Mouse (Mus musculus): Measurements from ENCODE around the gene Arrb2. TPM values are rescaled to one million over a fixed set of nuclear protein-coding genes. Genes with fewer than 3 reads are reported as not detected.
A peak's percentile ranks its signal among the peaks of the same experiment; 100 is the strongest.

Gene Arrb2
- 21.9 and 30.3 TPM in 2 replicates for polyA plus RNA-seq (2014; fragmentation: Nextera tagmentation; extraction: Ambion mirVana)

- H3K4me3 ChIP-seq (ENCODE audit: low read depth, low read length): peak within 1 kb of the TSS; percentile 65
- peaks cover 4% of the 10 kb centered on the region; the same call in 1 of the 2 replicates for H3K36me3 ChIP-seq (ENCODE audit: control insufficient read depth, insufficient read depth, low read length)
- H3K27ac ChIP-seq (replicated peaks; ENCODE audit: low read depth, low read length): peak within 1 kb of the TSS; percentile 50; the same call in 1 of the 2 replicates
- H3K9me3 ChIP-seq (ENCODE audit: control insufficient read depth, low read length): no peaks in the 10 kb centered on the region
- DNase-seq (ENCODE audit: low spot score): peak; percentile 99
- ATAC-seq (ENCODE audit: insufficient number of reproducible peaks, low FRiP score, low TSS enrichment, low read depth): peak; percentile 91
- under 1% methylated on average over 70 of the region's 75 CpGs for WGBS
- peaks cover 10% of the 10 kb centered on the region for H3K4me1 ChIP-seq (ENCODE audit: control insufficient read depth, insufficient read depth, low read length)
- H3K27me3 ChIP-seq (ENCODE audit: control insufficient read depth, insufficient read depth, low read length): no peaks in the 10 kb centered on the region
- peak within 1 kb of the TSS; percentile 68 for H3K9ac ChIP-seq (ENCODE audit: low read length)
- H3K4me2 ChIP-seq (ENCODE audit: low read depth, severe bottlenecking): peak within 1 kb of the TSS; percentile 82
Observed at GRCm38 (mm10) chr11:70432048-70432894, at the start of gene Arrb2. Gene Arrb2 (plus strand): TSS chr11:70432635.

GRCm38 (mm10) chr11:70384136-70384535 lies 48.3 kb upstream of the Arrb2 start:
- H3K27ac ChIP-seq (replicated peaks; ENCODE audit: low read depth, low read length): no peak overlapping the region
- H3K9ac ChIP-seq (ENCODE audit: low read length): no peak overlapping the region
- peaks cover 2% of the 10 kb centered on the region; the same call in 1 of the 2 replicates for H3K36me3 ChIP-seq (ENCODE audit: control insufficient read depth, insufficient read depth, low read length)
- DNase-seq (ENCODE audit: low spot score) (no peak), ATAC-seq (ENCODE audit: insufficient number of reproducible peaks, low FRiP score, low TSS enrichment, low read depth) (no peak)
- 75% methylated on average over 3 of the region's 3 CpGs for WGBS
- no peaks in the 10 kb centered on the region for H3K9me3 ChIP-seq (ENCODE audit: control insufficient read depth, low read length)
- no peaks in the 10 kb centered on the region for H3K4me1 ChIP-seq (ENCODE audit: control insufficient read depth, insufficient read depth, low read length)
- H3K4me2 ChIP-seq (ENCODE audit: low read depth, severe bottlenecking): no peak overlapping the region
- H3K4me3 ChIP-seq (ENCODE audit: low read depth, low read length): no peak overlapping the region
- no peaks in the 10 kb centered on the region for H3K27me3 ChIP-seq (ENCODE audit: control insufficient read depth, insufficient read depth, low read length)

GRCm38 (mm10) chr11:70387436-70387835 lies 45.0 kb upstream of the Arrb2 start:
- H3K27ac ChIP-seq (replicated peaks; ENCODE audit: low read depth, low read length): no peak overlapping the region
- no peak overlapping the region for H3K9ac ChIP-seq (ENCODE audit: low read length)
- H3K4me2 ChIP-seq (ENCODE audit: low read depth, severe bottlenecking): no peak overlapping the region
- H3K27me3 ChIP-seq (ENCODE audit: control insufficient read depth, insufficient read depth, low read length): no peaks in the 10 kb centered on the region
- H3K4me3 ChIP-seq (ENCODE audit: low read depth, low read length): no peak overlapping the region
- WGBS: 86% methylated on average over 5 of the region's 5 CpGs
- no peaks in the 10 kb centered on the region for H3K9me3 ChIP-seq (ENCODE audit: control insufficient read depth, low read length)
- peaks cover 6% of the 10 kb centered on the region for H3K36me3 ChIP-seq (ENCODE audit: control insufficient read depth, insufficient read depth, low read length)
- ATAC-seq (ENCODE audit: insufficient number of reproducible peaks, low FRiP score, low TSS enrichment, low read depth) (no peak), DNase-seq (ENCODE audit: low spot score) (no peak)
- no peaks in the 10 kb centered on the region for H3K4me1 ChIP-seq (ENCODE audit: control insufficient read depth, insufficient read depth, low read length)

- Histone ChIP-seq H3K4me2 (ENCODE audit: low read depth, severe bottlenecking) (no peak overlapping the region), H3K4me1 (ENCODE audit: control insufficient read depth, insufficient read depth, low read length) (no peaks in the 10 kb centered on the region), H3K27me3 (ENCODE audit: control insufficient read depth, insufficient read depth, low read length) (no peaks in the 10 kb centered on the region), H3K36me3 (ENCODE audit: control insufficient read depth, insufficient read depth, low read length) (peaks cover 18% of the 10 kb centered on the region), H3K4me3 (ENCODE audit: low read depth, low read length) (no peak overlapping the region), H3K9ac (ENCODE audit: low read length) (no peak overlapping the region), H3K27ac (replicated peaks; ENCODE audit: low read depth, low read length) (no peak overlapping the region), H3K9me3 (ENCODE audit: control insufficient read depth, low read length) (no peaks in the 10 kb centered on the region)
- ATAC-seq (ENCODE audit: insufficient number of reproducible peaks, low FRiP score, low TSS enrichment, low read depth): no peak
- WGBS: 91% methylated on average over 5 of the region's 5 CpGs
- no peak for DNase-seq (ENCODE audit: low spot score)
Observed at GRCm38 (mm10) chr11:70389421-70389820, 43.0 kb upstream of the Arrb2 start.

GRCm38 (mm10) chr11:70403598-70403997 lies 28.8 kb upstream of the Arrb2 start:
- H3K27ac ChIP-seq (replicated peaks; ENCODE audit: low read depth, low read length): no peak overlapping the region
- H3K36me3 ChIP-seq (ENCODE audit: control insufficient read depth, insufficient read depth, low read length): peaks cover 10% of the 10 kb centered on the region
- H3K4me1 ChIP-seq (ENCODE audit: control insufficient read depth, insufficient read depth, low read length): peaks cover 3% of the 10 kb centered on the region
- no peak overlapping the region for H3K4me3 ChIP-seq (ENCODE audit: low read depth, low read length)
- no peaks in the 10 kb centered on the region for H3K9me3 ChIP-seq (ENCODE audit: control insufficient read depth, low read length)
- H3K27me3 ChIP-seq (ENCODE audit: control insufficient read depth, insufficient read depth, low read length): no peaks in the 10 kb centered on the region
- no peak for ATAC-seq (ENCODE audit: insufficient number of reproducible peaks, low FRiP score, low TSS enrichment, low read depth)
- 92% methylated on average over 2 of the region's 2 CpGs for WGBS
- no peak overlapping the region for H3K4me2 ChIP-seq (ENCODE audit: low read depth, severe bottlenecking)
- H3K9ac ChIP-seq (ENCODE audit: low read length): no peak overlapping the region
- DNase-seq (ENCODE audit: low spot score): no peak

- ATAC-seq (ENCODE audit: insufficient number of reproducible peaks, low FRiP score, low TSS enrichment, low read depth) (peak; percentile 97), DNase-seq (ENCODE audit: low spot score) (peak; percentile 99)
- Histone ChIP-seq H3K4me3 (ENCODE audit: low read depth, low read length) (peak within 1 kb of the TSS; percentile 95), H3K4me2 (ENCODE audit: low read depth, severe bottlenecking) (peak within 1 kb of the TSS; percentile 60), H3K27me3 (ENCODE audit: control insufficient read depth, insufficient read depth, low read length) (no peaks in the 10 kb centered on the region), H3K36me3 (ENCODE audit: control insufficient read depth, insufficient read depth, low read length) (0 out of 2 replicates have a peak, but pooled peaks cover 2% of the 10 kb centered on the region), H3K27ac (replicated peaks; ENCODE audit: low read depth, low read length) (no peak within 1 kb of the TSS), H3K9me3 (ENCODE audit: control insufficient read depth, low read length) (no peaks in the 10 kb centered on the region), H3K9ac (ENCODE audit: low read length) (peak within 1 kb of the TSS; percentile 95), H3K4me1 (ENCODE audit: control insufficient read depth, insufficient read depth, low read length) (peaks cover 8% of the 10 kb centered on the region)
- WGBS: under 1% methylated on average over 59 of the region's 59 CpGs
Observed at GRCm38 (mm10) chr11:70409594-70410296, 22.7 kb upstream of the Arrb2 start, which contains the start of gene Pelp1. Gene Pelp1 (minus strand): TSS chr11:70410031.

GRCm38 (mm10) chr11:70410297-70410643 lies 22.2 kb upstream of the Arrb2 start:
- H3K27ac ChIP-seq (replicated peaks; ENCODE audit: low read depth, low read length): no peak overlapping the region
- DNase-seq (ENCODE audit: low spot score) (no peak), ATAC-seq (ENCODE audit: insufficient number of reproducible peaks, low FRiP score, low TSS enrichment, low read depth) (no peak; the same call in 1 of the 2 replicates)
- 0 out of 2 replicates have a peak, but pooled peaks cover 2% of the 10 kb centered on the region for H3K36me3 ChIP-seq (ENCODE audit: control insufficient read depth, insufficient read depth, low read length)
- peaks cover 8% of the 10 kb centered on the region for H3K4me1 ChIP-seq (ENCODE audit: control insufficient read depth, insufficient read depth, low read length)
- WGBS: 61% methylated on average over 6 of the region's 6 CpGs
- H3K9me3 ChIP-seq (ENCODE audit: control insufficient read depth, low read length): no peaks in the 10 kb centered on the region
- H3K9ac ChIP-seq (ENCODE audit: low read length): peak overlapping the region; percentile 95
- H3K4me2 ChIP-seq (ENCODE audit: low read depth, severe bottlenecking): peak overlapping the region; percentile 60
- no peaks in the 10 kb centered on the region for H3K27me3 ChIP-seq (ENCODE audit: control insufficient read depth, insufficient read depth, low read length)
- peak overlapping the region; percentile 95 for H3K4me3 ChIP-seq (ENCODE audit: low read depth, low read length)

GRCm38 (mm10) chr11:70412591-70412990 lies 19.8 kb upstream of the Arrb2 start:
- H3K27ac ChIP-seq (replicated peaks; ENCODE audit: low read depth, low read length): no peak overlapping the region
- WGBS: 77% methylated on average over 5 of the region's 5 CpGs
- H3K9me3 ChIP-seq (ENCODE audit: control insufficient read depth, low read length): no peaks in the 10 kb centered on the region
- ATAC-seq (ENCODE audit: insufficient number of reproducible peaks, low FRiP score, low TSS enrichment, low read depth) (no peak), DNase-seq (ENCODE audit: low spot score) (no peak)
- no peak overlapping the region for H3K4me3 ChIP-seq (ENCODE audit: low read depth, low read length)
- H3K4me1 ChIP-seq (ENCODE audit: control insufficient read depth, insufficient read depth, low read length): peaks cover 8% of the 10 kb centered on the region
- H3K4me2 ChIP-seq (ENCODE audit: low read depth, severe bottlenecking): no peak overlapping the region
- no peaks in the 10 kb centered on the region for H3K36me3 ChIP-seq (ENCODE audit: control insufficient read depth, insufficient read depth, low read length)
- H3K9ac ChIP-seq (ENCODE audit: low read length): no peak overlapping the region
- H3K27me3 ChIP-seq (ENCODE audit: control insufficient read depth, insufficient read depth, low read length): no peaks in the 10 kb centered on the region

Data from limb, embryonic 11.5 days (tissue).